Mouse (Mus musculus): Measurements from ENCODE around the gene Tmem132d.

DNA sequence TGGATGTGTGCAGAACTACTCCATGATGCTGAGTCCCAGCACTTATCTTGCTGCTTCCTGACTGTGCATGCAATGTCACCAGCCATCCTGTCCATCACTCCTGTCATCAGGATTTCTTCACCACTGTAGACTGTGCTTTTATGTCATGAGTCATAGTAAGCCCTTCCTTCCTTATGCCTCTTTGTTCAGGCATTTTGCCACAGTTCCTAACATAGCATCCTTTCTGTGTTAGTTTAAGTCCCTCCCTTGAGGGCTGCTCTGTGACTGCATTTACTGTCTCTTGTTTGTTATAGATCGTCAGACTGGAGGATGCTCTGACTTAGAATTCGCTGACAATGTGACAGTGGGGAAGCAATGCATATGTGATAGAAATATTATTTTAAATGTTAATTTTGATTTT is 573.2 kb downstream of the Tmem132d start:
- TF ChIP-seq CTCF (IDR thresholded peaks at IDR 0.05; ENCODE audit: low read depth) (no peak), EP300 (IDR thresholded peaks at IDR 0.05; ENCODE audit: low read depth) (no peak)
